Mouse (Mus musculus): ENCODE measurements at regions not wholly inside any gene's neighbourhood (a gene's known extent, or its start where the extent isn't known, plus 50 kb on each side); places are given as distances from the start of the nearest gene placed in this dataset.
"Not testable (repeated sequence)": the region's sequence is repeated elsewhere in the genome, so short reads cannot be mapped to it uniquely, and the experiment has no call there.

DNA sequence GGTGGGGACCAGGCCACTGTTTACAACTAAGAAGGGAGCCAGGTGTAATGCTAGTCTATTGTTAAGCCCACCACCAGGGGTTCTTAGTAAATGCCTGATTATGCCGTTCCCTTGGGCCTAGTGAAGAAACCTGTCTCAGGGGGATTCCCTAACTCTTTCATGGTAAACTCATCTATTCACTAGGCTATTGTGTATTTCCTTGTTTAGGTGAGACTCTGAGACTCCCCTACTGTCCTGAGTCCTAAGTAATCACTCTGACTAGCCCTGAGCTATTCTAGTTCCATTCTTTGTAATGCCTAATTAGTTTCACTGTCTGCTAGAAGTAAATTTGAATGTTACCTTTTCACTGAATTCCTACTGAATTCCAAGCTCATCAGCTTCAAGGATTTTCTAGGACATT, 545.3 kb upstream of the Gje1 start:
- not testable (repeated sequence) for H3K4me3 ChIP-seq (replicated peaks; ENCODE audit: low read length); H3K27ac ChIP-seq (ENCODE audit: low read length); H3K36me3 ChIP-seq (ENCODE audit: control insufficient read depth, insufficient read depth, low read length); H3K4me2 ChIP-seq (ENCODE audit: low read depth, low read length); H3K4me1 ChIP-seq (ENCODE audit: control insufficient read depth, insufficient read depth, low read length); H3K27me3 ChIP-seq (ENCODE audit: control insufficient read depth, insufficient read depth, low read length); H3K9me3 ChIP-seq (replicated peaks; ENCODE audit: control insufficient read depth, low read length); ATAC-seq (ENCODE audit: insufficient read depth, low FRiP score); H3K9ac ChIP-seq (ENCODE audit: low read length)
- 75% methylated on average over 1 of the region's 1 CpGs for WGBS

DNA sequence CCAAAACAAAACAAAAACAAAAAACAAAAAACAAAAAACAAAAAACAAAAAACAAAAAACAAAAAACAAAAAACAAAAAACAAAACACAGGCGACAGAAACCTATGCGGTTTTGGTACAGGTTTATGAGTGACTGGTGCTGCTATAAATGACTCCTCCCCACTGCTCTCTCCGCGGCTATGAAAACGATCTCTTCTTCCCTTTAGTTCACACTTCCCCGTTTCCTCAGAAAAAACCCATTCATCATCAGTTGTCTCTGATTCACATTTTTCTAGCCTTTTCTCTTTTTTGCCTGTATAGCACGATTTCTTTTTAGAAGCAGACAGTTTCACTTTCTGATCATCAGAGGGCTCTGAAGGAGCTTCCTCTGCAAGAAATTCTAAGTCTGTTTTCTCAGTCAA, 544.3 kb upstream of the Gje1 start:
- H3K4me3 ChIP-seq (replicated peaks; ENCODE audit: low read length); ATAC-seq (ENCODE audit: insufficient read depth, low FRiP score): not testable (repeated sequence)
- WGBS, result 66% methylated on average over 7 of the region's 7 CpGs

DNA sequence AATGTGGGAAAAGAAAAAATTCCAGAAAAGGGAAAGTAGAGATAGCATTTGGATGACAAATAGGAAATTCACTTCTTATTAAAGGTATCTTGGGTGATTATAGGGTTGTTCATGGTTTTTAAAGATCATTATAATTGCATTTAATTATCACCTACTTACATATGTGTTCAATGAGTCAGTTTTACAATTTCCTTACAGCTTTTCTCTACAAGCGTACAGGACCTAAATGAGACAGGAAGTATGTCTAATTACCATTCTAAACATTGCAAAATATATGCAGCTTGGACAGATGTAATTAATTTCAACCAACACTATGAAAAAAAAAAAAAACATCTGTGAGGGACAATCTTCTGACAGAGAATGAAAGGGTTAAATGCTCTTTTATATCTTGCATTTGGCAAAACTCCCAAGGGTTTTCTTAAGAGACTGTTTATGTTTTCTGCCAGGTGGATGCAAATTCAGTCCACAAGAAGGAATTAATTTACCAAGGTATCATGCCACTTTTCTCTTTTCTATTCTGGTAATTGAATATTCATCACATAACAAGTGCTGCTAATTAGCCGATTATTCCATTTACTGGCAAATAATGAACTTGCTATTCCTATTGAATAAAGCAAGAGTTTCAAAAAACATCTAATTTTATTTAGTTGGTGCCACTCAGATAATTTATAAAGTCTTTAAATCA, 531.5 kb upstream of the Gje1 start:
- no peak overlapping the region for H3K27ac ChIP-seq (ENCODE audit: low read length)
- WGBS, result 85% methylated on average over 2 of the region's 2 CpGs
- no peaks in the 10 kb centered on the region for H3K27me3 ChIP-seq (ENCODE audit: control insufficient read depth, insufficient read depth, low read length)
- no peaks in the 10 kb centered on the region for H3K4me1 ChIP-seq (ENCODE audit: control insufficient read depth, insufficient read depth, low read length)
- no peak for ATAC-seq (ENCODE audit: insufficient read depth, low FRiP score)
- H3K9ac ChIP-seq (ENCODE audit: low read length), result no peak overlapping the region
- no peaks in the 10 kb centered on the region for H3K36me3 ChIP-seq (ENCODE audit: control insufficient read depth, insufficient read depth, low read length)
- no peak overlapping the region for H3K4me3 ChIP-seq (replicated peaks; ENCODE audit: low read length)
- no peaks in the 10 kb centered on the region for H3K9me3 ChIP-seq (replicated peaks; ENCODE audit: control insufficient read depth, low read length)
- H3K4me2 ChIP-seq (ENCODE audit: low read depth, low read length), result no peak overlapping the region

More for the DNA sequence above, 544.3 kb upstream of the Gje1 start:
- not testable (repeated sequence) for H3K27me3 ChIP-seq (ENCODE audit: control insufficient read depth, insufficient read depth, low read length); H3K9ac ChIP-seq (ENCODE audit: low read length); H3K4me1 ChIP-seq (ENCODE audit: control insufficient read depth, insufficient read depth, low read length); H3K36me3 ChIP-seq (ENCODE audit: control insufficient read depth, insufficient read depth, low read length); H3K27ac ChIP-seq (ENCODE audit: low read length); H3K4me2 ChIP-seq (ENCODE audit: low read depth, low read length); H3K9me3 ChIP-seq (replicated peaks; ENCODE audit: control insufficient read depth, low read length)

DNA sequence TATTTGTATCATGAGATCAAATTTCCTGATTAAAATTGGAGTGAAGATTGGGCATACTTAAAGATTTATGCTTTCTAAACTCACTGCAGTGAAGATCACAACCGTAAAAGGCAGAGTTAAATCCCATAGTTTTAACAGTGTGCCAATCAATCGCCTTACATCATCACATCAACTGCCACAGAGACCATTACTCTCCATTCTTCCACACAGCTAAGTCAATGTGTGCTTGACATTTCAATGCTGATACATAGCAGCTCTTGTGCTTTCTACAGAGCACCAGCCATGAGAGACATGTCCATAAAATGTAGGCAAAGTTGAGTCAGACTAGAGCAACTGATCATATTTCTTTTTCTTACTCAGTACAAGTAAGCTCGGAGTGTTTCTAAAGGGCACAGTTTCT, 530.9 kb upstream of the Gje1 start:
- no peak overlapping the region for H3K27ac ChIP-seq (ENCODE audit: low read length)
- 92% methylated on average over 3 of the region's 3 CpGs for WGBS
- H3K27me3 ChIP-seq (ENCODE audit: control insufficient read depth, insufficient read depth, low read length), result no peaks in the 10 kb centered on the region
- no peak overlapping the region for H3K4me2 ChIP-seq (ENCODE audit: low read depth, low read length)
- no peak overlapping the region for H3K4me3 ChIP-seq (replicated peaks; ENCODE audit: low read length)
- ATAC-seq (ENCODE audit: insufficient read depth, low FRiP score), result no peak
- H3K9ac ChIP-seq (ENCODE audit: low read length), result no peak overlapping the region
- H3K36me3 ChIP-seq (ENCODE audit: control insufficient read depth, insufficient read depth, low read length), result no peaks in the 10 kb centered on the region
- no peaks in the 10 kb centered on the region for H3K9me3 ChIP-seq (replicated peaks; ENCODE audit: control insufficient read depth, low read length)
- no peaks in the 10 kb centered on the region for H3K4me1 ChIP-seq (ENCODE audit: control insufficient read depth, insufficient read depth, low read length)

DNA sequence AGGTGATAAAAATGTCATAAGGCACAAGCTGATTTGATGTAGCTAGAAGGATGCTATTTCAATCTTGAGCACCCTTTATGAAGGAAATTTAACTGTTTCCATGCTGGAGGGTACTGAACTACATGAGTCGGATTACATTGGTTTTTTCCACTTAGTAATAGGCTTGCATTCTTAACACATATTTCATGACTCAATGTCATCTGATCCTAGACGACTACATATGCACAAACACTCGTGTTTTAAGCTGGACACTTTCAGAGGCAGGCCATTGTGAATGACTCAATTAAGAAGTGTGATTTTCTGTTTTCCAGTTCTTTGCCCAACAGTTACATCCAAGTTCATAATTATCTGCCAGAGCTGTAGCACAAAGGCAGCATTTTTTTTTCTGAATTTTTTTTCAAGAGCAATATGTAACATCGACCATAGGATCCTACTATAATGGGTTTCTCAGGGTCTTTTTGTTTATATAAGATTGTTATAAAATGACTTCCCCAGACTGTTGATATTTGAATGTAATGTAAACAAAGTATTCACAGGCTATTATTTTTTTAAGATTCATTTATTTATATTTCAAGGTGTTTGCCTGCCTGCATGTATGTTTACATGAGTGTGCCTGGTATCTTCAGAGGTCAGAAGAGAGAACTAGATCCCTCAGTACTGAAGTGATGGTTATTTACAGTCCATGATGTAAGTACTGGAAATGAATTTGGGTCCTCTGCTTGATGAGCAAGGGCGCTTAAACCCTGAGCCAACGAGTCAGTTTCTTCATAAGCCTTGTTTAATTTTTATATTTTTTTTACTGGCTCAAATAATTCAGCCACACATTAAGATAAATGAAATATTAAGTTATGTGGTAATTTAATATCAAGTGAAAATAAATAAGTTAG, 526.6 kb upstream of the Gje1 start:
- H3K36me3 ChIP-seq (ENCODE audit: control insufficient read depth, insufficient read depth, low read length), result no peaks in the 10 kb centered on the region
- WGBS, result 41% methylated on average over 6 of the region's 6 CpGs
- peak; percentile 66 for ATAC-seq (ENCODE audit: insufficient read depth, low FRiP score)

DNA sequence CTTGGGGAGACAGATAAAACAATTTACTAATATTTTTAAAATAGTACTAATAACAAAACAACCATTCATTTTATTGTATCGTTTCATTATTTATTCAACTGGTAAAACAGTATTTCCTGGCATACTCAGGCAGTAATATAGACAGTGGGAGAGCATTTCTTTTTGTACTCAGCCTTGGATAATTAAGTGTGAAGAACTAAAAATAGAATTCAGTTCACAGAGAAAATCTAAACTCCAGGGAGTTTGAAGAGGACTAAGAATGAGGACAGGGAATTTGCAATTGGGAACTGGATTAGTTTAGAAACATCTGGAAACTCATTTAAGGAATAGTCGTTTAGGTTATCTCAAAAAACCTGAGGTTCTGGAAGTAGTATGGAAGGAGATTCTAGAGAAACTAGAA, 525.4 kb upstream of the Gje1 start:
- Histone ChIP-seq H3K9me3 (replicated peaks; ENCODE audit: control insufficient read depth, low read length) (no peaks in the 10 kb centered on the region), H3K4me2 (ENCODE audit: low read depth, low read length) (no peak overlapping the region), H3K36me3 (ENCODE audit: control insufficient read depth, insufficient read depth, low read length) (no peaks in the 10 kb centered on the region), H3K4me1 (ENCODE audit: control insufficient read depth, insufficient read depth, low read length) (no peaks in the 10 kb centered on the region), H3K27me3 (ENCODE audit: control insufficient read depth, insufficient read depth, low read length) (no peaks in the 10 kb centered on the region), H3K4me3 (replicated peaks; ENCODE audit: low read length) (no peak overlapping the region), H3K27ac (ENCODE audit: low read length) (no peak overlapping the region), H3K9ac (ENCODE audit: low read length) (no peak overlapping the region)
- no peak for ATAC-seq (ENCODE audit: insufficient read depth, low FRiP score)
- WGBS, result 51% methylated on average over 2 of the region's 2 CpGs

More for the DNA sequence above, 526.6 kb upstream of the Gje1 start:
- H3K9ac ChIP-seq (ENCODE audit: low read length), result no peak overlapping the region
- no peak overlapping the region for H3K4me3 ChIP-seq (replicated peaks; ENCODE audit: low read length)
- no peak overlapping the region for H3K4me2 ChIP-seq (ENCODE audit: low read depth, low read length)
- H3K27me3 ChIP-seq (ENCODE audit: control insufficient read depth, insufficient read depth, low read length), result no peaks in the 10 kb centered on the region
- H3K4me1 ChIP-seq (ENCODE audit: control insufficient read depth, insufficient read depth, low read length), result no peaks in the 10 kb centered on the region
- no peaks in the 10 kb centered on the region for H3K9me3 ChIP-seq (replicated peaks; ENCODE audit: control insufficient read depth, low read length)
- H3K27ac ChIP-seq (ENCODE audit: low read length), result no peak overlapping the region

DNA sequence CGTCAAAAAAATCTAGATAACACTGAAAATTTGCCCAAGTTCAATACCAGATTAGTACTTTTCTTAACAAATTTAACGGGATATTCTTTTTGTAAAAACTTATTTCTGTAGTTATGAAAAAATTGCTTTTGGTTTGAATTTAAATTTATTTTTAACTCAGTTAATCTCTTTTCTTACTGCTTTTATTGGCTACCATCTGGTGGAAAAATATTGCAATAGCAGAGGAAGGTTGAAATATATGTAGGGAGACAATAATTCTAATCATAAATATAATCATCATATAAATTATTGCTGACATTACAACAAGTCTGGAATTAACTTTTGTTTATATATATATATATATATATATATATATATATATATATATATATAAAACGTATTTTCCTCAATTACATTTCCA, 500.9 kb upstream of the Gje1 start:
- no peaks in the 10 kb centered on the region for H3K27me3 ChIP-seq (ENCODE audit: control insufficient read depth, insufficient read depth, low read length)
- no peaks in the 10 kb centered on the region for H3K9me3 ChIP-seq (replicated peaks; ENCODE audit: control insufficient read depth, low read length)
- ATAC-seq (ENCODE audit: insufficient read depth, low FRiP score), result no peak
- no peak overlapping the region for H3K4me2 ChIP-seq (ENCODE audit: low read depth, low read length)
- no peak overlapping the region for H3K27ac ChIP-seq (ENCODE audit: low read length)
- H3K4me3 ChIP-seq (replicated peaks; ENCODE audit: low read length), result no peak overlapping the region
- H3K36me3 ChIP-seq (ENCODE audit: control insufficient read depth, insufficient read depth, low read length), result no peaks in the 10 kb centered on the region
- H3K9ac ChIP-seq (ENCODE audit: low read length), result no peak overlapping the region
- WGBS, result 78% methylated on average over 3 of the region's 3 CpGs
- H3K4me1 ChIP-seq (ENCODE audit: control insufficient read depth, insufficient read depth, low read length), result no peaks in the 10 kb centered on the region

DNA sequence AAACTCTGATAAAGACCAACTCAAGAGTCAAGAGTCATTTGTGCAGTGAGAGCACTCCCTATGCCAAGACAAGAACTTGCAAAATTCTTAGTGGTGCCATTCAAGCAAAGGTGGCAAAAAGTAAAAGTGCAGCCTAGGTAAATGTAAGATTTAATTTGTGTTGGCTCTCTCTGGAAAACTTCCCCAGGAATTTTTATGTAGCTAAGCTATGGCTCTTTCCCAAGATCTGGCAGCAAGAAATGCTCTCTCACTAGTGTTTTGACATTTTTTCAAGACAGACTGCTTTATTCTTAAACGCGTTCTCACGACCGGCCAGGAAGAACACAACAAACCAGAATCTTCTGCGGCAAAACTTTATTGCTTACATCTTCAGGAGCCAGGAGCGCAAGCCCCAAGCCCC, 461.6 kb upstream of the Gje1 start:
- no peaks in the 10 kb centered on the region for H3K36me3 ChIP-seq (ENCODE audit: control insufficient read depth, insufficient read depth, low read length)
- H3K9me3 ChIP-seq (replicated peaks; ENCODE audit: control insufficient read depth, low read length), result no peaks in the 10 kb centered on the region
- no peak overlapping the region for H3K4me2 ChIP-seq (ENCODE audit: low read depth, low read length)
- H3K9ac ChIP-seq (ENCODE audit: low read length), result no peak overlapping the region
- H3K4me1 ChIP-seq (ENCODE audit: control insufficient read depth, insufficient read depth, low read length), result no peaks in the 10 kb centered on the region
- H3K27me3 ChIP-seq (ENCODE audit: control insufficient read depth, insufficient read depth, low read length), result no peaks in the 10 kb centered on the region
- 86% methylated on average over 6 of the region's 6 CpGs for WGBS
- H3K4me3 ChIP-seq (replicated peaks; ENCODE audit: low read length), result no peak overlapping the region
- no peak overlapping the region for H3K27ac ChIP-seq (ENCODE audit: low read length)
- no peak for ATAC-seq (ENCODE audit: insufficient read depth, low FRiP score)

DNA sequence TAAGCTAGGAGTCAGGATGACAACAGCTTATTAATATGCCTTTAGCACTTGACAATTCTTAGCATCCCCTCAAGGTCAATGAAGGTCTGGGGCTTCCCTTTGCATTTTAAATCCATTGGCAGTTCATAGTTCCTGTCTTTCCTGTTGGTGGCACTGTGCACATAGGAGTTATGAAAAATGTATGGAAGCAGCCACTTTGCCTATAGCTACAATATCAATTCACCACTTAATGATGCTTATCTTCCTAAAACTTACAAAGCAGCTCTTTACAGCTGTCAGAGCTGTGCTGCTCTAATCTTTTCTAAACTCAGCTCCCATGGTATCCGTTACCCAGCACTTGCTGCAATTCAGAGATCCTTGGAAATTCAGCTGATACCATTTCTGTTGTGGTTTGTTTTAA, 456.4 kb upstream of the Gje1 start:
- no peaks in the 10 kb centered on the region for H3K9me3 ChIP-seq (replicated peaks; ENCODE audit: control insufficient read depth, low read length)
- WGBS, result 42% methylated on average over 1 of the region's 1 CpGs
- H3K27ac ChIP-seq (ENCODE audit: low read length), result no peak overlapping the region
- no peak overlapping the region for H3K4me2 ChIP-seq (ENCODE audit: low read depth, low read length)
- H3K9ac ChIP-seq (ENCODE audit: low read length), result no peak overlapping the region
- ATAC-seq (ENCODE audit: insufficient read depth, low FRiP score), result no peak
- H3K4me3 ChIP-seq (replicated peaks; ENCODE audit: low read length), result no peak overlapping the region
- no peaks in the 10 kb centered on the region for H3K4me1 ChIP-seq (ENCODE audit: control insufficient read depth, insufficient read depth, low read length)
- H3K27me3 ChIP-seq (ENCODE audit: control insufficient read depth, insufficient read depth, low read length), result no peaks in the 10 kb centered on the region
- no peaks in the 10 kb centered on the region for H3K36me3 ChIP-seq (ENCODE audit: control insufficient read depth, insufficient read depth, low read length)

All from stomach, embryonic 16.5 days (tissue).